Mouse (Mus musculus): ENCODE data around the gene Dnajb14. TPM values are rescaled to one million over a fixed set of nuclear protein-coding genes. Genes with fewer than 3 reads are reported as not detected.
"Not testable (repeated sequence)": the region's sequence is repeated elsewhere in the genome, so short reads cannot be mapped to it uniquely, and the experiment has no call there.

The Dnajb14 gene
- polyA plus RNA-seq, 1 experiment from 2014 or later, result 9.2 TPM

DNA sequence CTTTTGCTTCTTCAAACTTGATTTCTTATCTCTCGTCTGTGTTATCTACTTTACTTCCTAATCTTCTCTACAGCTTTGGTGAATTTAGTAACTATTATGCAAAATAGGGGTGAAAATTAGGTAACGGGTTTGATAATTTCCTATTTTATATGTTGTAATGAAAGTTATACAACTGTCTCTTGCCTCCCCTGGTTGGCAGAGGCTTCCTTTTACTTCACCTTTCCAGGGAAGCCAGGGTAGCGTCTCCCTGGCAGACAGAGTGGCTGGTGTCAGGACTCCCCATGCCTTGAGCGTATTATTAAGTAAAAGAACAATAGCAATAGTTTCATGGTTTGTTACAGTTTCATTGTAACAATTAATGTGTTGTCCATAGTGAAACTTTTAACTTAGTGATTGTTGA lies 26.3 kb downstream of the Dnajb14 start:
- no peak overlapping the region for H3K4me2 ChIP-seq (replicated peaks; ENCODE audit: low read depth, low read length)
- no peaks in the 10 kb centered on the region for H3K9me3 ChIP-seq (ENCODE audit: control insufficient read depth, low read length)
- WGBS, result 88% methylated on average over 4 of the region's 4 CpGs
- H3K27me3 ChIP-seq (ENCODE audit: control insufficient read depth, insufficient read depth, low read length), result no peaks in the 10 kb centered on the region
- no peak overlapping the region for H3K27ac ChIP-seq (ENCODE audit: low read depth, low read length)
- no peak for DNase-seq (ENCODE audit: low spot score)
- no peaks in the 10 kb centered on the region for H3K36me3 ChIP-seq (ENCODE audit: control insufficient read depth, insufficient read depth, low read length)
- H3K9ac ChIP-seq (ENCODE audit: low read depth, low read length), result no peak overlapping the region
- no peak for ATAC-seq (ENCODE audit: low FRiP score)
- no peak overlapping the region for H3K4me3 ChIP-seq (ENCODE audit: low read depth, low read length)
- H3K4me1 ChIP-seq (replicated peaks; ENCODE audit: control insufficient read depth, insufficient read depth, low read length), result no peaks in the 10 kb centered on the region

DNA sequence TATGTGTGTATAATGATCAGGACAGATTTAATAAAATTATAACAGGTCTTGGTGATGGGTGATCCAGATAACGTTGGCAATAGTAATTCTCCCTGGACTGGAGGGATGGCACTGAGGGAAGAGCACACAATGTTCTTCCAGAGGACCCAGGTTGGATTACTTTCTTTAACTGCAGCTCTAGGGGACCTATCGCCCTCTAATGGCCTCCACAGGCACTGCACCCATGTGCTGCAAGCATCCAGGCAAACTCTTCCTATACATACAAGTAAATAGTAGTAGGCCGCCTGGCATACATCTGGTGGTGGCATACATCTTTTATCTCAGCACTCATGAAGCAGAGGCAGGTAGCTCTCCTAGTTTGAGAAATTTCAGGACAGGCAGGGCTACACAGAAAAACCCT lies 27.7 kb downstream of the Dnajb14 start:
- Histone ChIP-seq H3K9ac (ENCODE audit: low read depth, low read length) (no peak overlapping the region), H3K4me3 (ENCODE audit: low read depth, low read length) (no peak overlapping the region), H3K27me3 (ENCODE audit: control insufficient read depth, insufficient read depth, low read length) (no peaks in the 10 kb centered on the region), H3K4me1 (replicated peaks; ENCODE audit: control insufficient read depth, insufficient read depth, low read length) (no peaks in the 10 kb centered on the region), H3K36me3 (ENCODE audit: control insufficient read depth, insufficient read depth, low read length) (no peaks in the 10 kb centered on the region), H3K4me2 (replicated peaks; ENCODE audit: low read depth, low read length) (no peak overlapping the region), H3K9me3 (ENCODE audit: control insufficient read depth, low read length) (no peaks in the 10 kb centered on the region), H3K27ac (ENCODE audit: low read depth, low read length) (no peak overlapping the region)
- ATAC-seq (ENCODE audit: low FRiP score) (no peak), DNase-seq (ENCODE audit: low spot score) (peak; percentile 15)
- WGBS, result 87% methylated on average over 3 of the region's 3 CpGs

- DNase-seq (ENCODE audit: low spot score) (no peak), ATAC-seq (ENCODE audit: low FRiP score) (no peak)
- H3K4me3 ChIP-seq (ENCODE audit: low read depth, low read length), result no peak overlapping the region
- H3K27ac ChIP-seq (ENCODE audit: low read depth, low read length), result no peak overlapping the region
- 88% methylated on average over 4 of the region's 4 CpGs for WGBS
- no peak overlapping the region for H3K9ac ChIP-seq (ENCODE audit: low read depth, low read length)
- H3K4me1 ChIP-seq (replicated peaks; ENCODE audit: control insufficient read depth, insufficient read depth, low read length), result no peaks in the 10 kb centered on the region
- no peaks in the 10 kb centered on the region for H3K27me3 ChIP-seq (ENCODE audit: control insufficient read depth, insufficient read depth, low read length)
- H3K9me3 ChIP-seq (ENCODE audit: control insufficient read depth, low read length), result no peaks in the 10 kb centered on the region
- H3K4me2 ChIP-seq (replicated peaks; ENCODE audit: low read depth, low read length), result no peak overlapping the region
- H3K36me3 ChIP-seq (ENCODE audit: control insufficient read depth, insufficient read depth, low read length), result no peaks in the 10 kb centered on the region
Observed at GRCm38 (mm10) chr3:137896386-137896785, 28.9 kb downstream of the Dnajb14 start.

- Histone ChIP-seq H3K4me1 (replicated peaks; ENCODE audit: control insufficient read depth, insufficient read depth, low read length) (no peaks in the 10 kb centered on the region), H3K9ac (ENCODE audit: low read depth, low read length) (no peak overlapping the region), H3K9me3 (ENCODE audit: control insufficient read depth, low read length) (no peaks in the 10 kb centered on the region), H3K4me2 (replicated peaks; ENCODE audit: low read depth, low read length) (no peak overlapping the region), H3K36me3 (ENCODE audit: control insufficient read depth, insufficient read depth, low read length) (no peaks in the 10 kb centered on the region), H3K27me3 (ENCODE audit: control insufficient read depth, insufficient read depth, low read length) (no peaks in the 10 kb centered on the region), H3K4me3 (ENCODE audit: low read depth, low read length) (no peak overlapping the region), H3K27ac (ENCODE audit: low read depth, low read length) (no peak overlapping the region)
- ATAC-seq (ENCODE audit: low FRiP score) (no peak), DNase-seq (ENCODE audit: low spot score) (no peak)
- 93% methylated on average over 3 of the region's 3 CpGs for WGBS
Observed at GRCm38 (mm10) chr3:137896867-137897266, 29.4 kb downstream of the Dnajb14 start.

DNA sequence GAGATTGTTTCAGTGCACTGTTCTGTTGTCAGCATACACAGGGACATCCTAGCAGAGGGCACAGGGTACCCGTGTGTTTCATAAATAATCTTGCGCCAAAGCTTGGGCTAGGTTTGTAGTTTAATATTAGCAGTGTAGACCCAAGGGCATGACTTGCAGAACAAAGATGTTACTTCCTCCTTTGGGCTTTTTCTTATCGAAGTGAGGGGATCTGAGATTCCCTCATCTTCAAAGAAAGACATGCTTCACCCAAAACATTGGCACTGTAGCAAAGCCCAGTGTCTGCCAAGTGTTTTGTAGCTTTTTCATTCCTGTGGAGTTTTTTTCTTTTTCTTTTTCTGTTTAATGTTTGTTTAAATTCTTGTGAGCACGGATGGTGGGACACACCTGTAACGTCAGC lies 30.2 kb downstream of the Dnajb14 start:
- Histone ChIP-seq H3K36me3 (ENCODE audit: control insufficient read depth, insufficient read depth, low read length) (no peaks in the 10 kb centered on the region), H3K9ac (ENCODE audit: low read depth, low read length) (no peak overlapping the region), H3K4me3 (ENCODE audit: low read depth, low read length) (no peak overlapping the region), H3K9me3 (ENCODE audit: control insufficient read depth, low read length) (no peaks in the 10 kb centered on the region), H3K27me3 (ENCODE audit: control insufficient read depth, insufficient read depth, low read length) (no peaks in the 10 kb centered on the region), H3K4me2 (replicated peaks; ENCODE audit: low read depth, low read length) (no peak overlapping the region), H3K27ac (ENCODE audit: low read depth, low read length) (no peak overlapping the region), H3K4me1 (replicated peaks; ENCODE audit: control insufficient read depth, insufficient read depth, low read length) (no peaks in the 10 kb centered on the region)
- 89% methylated on average over 5 of the region's 5 CpGs for whole genome bisulfite sequencing
- DNase-seq (ENCODE audit: low spot score) (no peak), ATAC-seq (ENCODE audit: low FRiP score) (no peak)

DNA sequence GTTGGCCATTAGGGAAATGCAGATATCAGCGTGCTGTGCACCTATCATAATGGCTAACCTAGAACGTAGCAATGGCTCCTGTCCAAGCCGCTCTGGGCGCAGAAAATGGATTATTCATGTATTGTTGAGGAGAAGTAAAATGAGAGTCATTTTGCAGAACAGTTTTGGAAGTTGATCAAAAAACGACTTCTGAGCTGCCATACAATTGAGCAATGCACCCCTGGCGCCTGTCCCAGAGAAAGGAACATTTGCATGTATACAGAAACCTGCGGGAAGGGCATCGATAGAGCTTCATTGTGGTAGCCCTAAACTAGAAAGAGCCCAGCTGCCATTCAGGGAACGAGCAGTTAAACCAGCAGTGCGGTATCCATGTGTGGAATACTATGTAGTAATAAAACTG lies 32.7 kb downstream of the Dnajb14 start:
- Histone ChIP-seq H3K27ac (ENCODE audit: low read depth, low read length) (no peak overlapping the region), H3K4me1 (replicated peaks; ENCODE audit: control insufficient read depth, insufficient read depth, low read length) (no peaks in the 10 kb centered on the region), H3K4me3 (ENCODE audit: low read depth, low read length) (no peak overlapping the region), H3K4me2 (replicated peaks; ENCODE audit: low read depth, low read length) (no peak overlapping the region), H3K9ac (ENCODE audit: low read depth, low read length) (no peak overlapping the region), H3K36me3 (ENCODE audit: control insufficient read depth, insufficient read depth, low read length) (no peaks in the 10 kb centered on the region), H3K27me3 (ENCODE audit: control insufficient read depth, insufficient read depth, low read length) (no peaks in the 10 kb centered on the region), H3K9me3 (ENCODE audit: control insufficient read depth, low read length) (no peaks in the 10 kb centered on the region)
- DNase-seq (ENCODE audit: low spot score), result no peak
- 88% methylated on average over 10 of the region's 10 CpGs for WGBS
- no peak for ATAC-seq (ENCODE audit: low FRiP score)

DNA sequence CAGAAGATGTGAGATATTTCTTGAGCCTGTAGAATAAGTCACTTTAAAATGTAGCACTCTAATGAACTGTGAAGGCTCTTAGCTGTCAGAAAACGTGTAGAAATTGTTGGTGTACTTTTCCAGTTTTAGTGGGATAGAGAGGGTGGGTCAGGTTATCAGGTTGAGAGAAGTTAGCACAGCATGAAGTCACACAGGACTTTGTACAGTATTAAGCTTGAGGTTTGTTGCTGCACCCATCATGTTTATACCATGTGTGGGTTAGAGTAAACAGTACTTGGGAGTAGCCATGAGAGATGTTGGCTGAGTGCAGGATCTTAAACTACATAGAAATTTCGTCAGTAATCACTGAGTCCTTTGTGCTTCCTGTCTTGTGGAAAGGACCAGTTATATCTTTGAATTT lies 45.6 kb downstream of the Dnajb14 start:
- Histone ChIP-seq H3K27me3 (ENCODE audit: control insufficient read depth, insufficient read depth, low read length) (no peaks in the 10 kb centered on the region), H3K36me3 (ENCODE audit: control insufficient read depth, insufficient read depth, low read length) (no peaks in the 10 kb centered on the region), H3K9ac (ENCODE audit: low read depth, low read length) (no peak overlapping the region), H3K4me1 (replicated peaks; ENCODE audit: control insufficient read depth, insufficient read depth, low read length) (no peaks in the 10 kb centered on the region), H3K27ac (ENCODE audit: low read depth, low read length) (no peak overlapping the region), H3K9me3 (ENCODE audit: control insufficient read depth, low read length) (no peaks in the 10 kb centered on the region), H3K4me3 (ENCODE audit: low read depth, low read length) (no peak overlapping the region), H3K4me2 (replicated peaks; ENCODE audit: low read depth, low read length) (no peak overlapping the region)
- WGBS, result 77% methylated on average over 2 of the region's 2 CpGs
- ATAC-seq (ENCODE audit: low FRiP score) (no peak), DNase-seq (ENCODE audit: low spot score) (no peak)

DNA sequence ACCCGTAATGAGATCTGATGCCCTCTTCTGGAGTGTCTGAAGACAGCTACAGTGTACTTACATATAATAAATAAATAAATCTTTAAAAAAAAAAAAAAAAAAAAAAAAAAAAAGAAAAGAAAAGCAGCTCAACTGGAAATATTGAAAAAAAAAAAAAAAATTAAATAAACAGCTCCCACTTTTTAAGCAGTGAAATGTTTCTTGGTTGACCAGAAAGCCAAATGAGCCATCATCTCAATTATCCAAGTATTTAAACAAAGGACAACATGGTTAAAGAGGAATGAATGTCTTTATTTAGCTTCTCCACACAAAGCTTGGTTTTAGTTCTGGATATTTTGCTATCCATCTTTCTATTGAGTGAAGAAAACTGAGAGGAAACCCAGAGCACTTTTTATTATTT lies 47.1 kb downstream of the Dnajb14 start:
- H3K36me3 ChIP-seq (ENCODE audit: control insufficient read depth, insufficient read depth, low read length); H3K4me2 ChIP-seq (replicated peaks; ENCODE audit: low read depth, low read length); H3K27ac ChIP-seq (ENCODE audit: low read depth, low read length); H3K4me3 ChIP-seq (ENCODE audit: low read depth, low read length); H3K4me1 ChIP-seq (replicated peaks; ENCODE audit: control insufficient read depth, insufficient read depth, low read length); ATAC-seq (ENCODE audit: low FRiP score); H3K9me3 ChIP-seq (ENCODE audit: control insufficient read depth, low read length); H3K27me3 ChIP-seq (ENCODE audit: control insufficient read depth, insufficient read depth, low read length); DNase-seq (ENCODE audit: low spot score); H3K9ac ChIP-seq (ENCODE audit: low read depth, low read length): not testable (repeated sequence)
- no CpG with 5 or more reads among the region's 1 CpGs for WGBS

- no peaks in the 10 kb centered on the region for H3K36me3 ChIP-seq (ENCODE audit: control insufficient read depth, insufficient read depth, low read length)
- ATAC-seq (ENCODE audit: low FRiP score) (peak; percentile 63), DNase-seq (ENCODE audit: low spot score) (no peak)
- peak overlapping the region; percentile 67 for H3K27ac ChIP-seq (ENCODE audit: low read depth, low read length)
- H3K27me3 ChIP-seq (ENCODE audit: control insufficient read depth, insufficient read depth, low read length), result no peaks in the 10 kb centered on the region
- H3K9ac ChIP-seq (ENCODE audit: low read depth, low read length), result peak overlapping the region; percentile 40
- WGBS, result 22% methylated on average over 12 of the region's 12 CpGs
- H3K4me1 ChIP-seq (replicated peaks; ENCODE audit: control insufficient read depth, insufficient read depth, low read length), result no peaks in the 10 kb centered on the region; the same call in 1 of the 2 replicates
- peak overlapping the region; percentile 88 for H3K4me3 ChIP-seq (ENCODE audit: low read depth, low read length)
- peak overlapping the region; percentile 46 for H3K4me2 ChIP-seq (replicated peaks; ENCODE audit: low read depth, low read length)
- no peaks in the 10 kb centered on the region for H3K9me3 ChIP-seq (ENCODE audit: control insufficient read depth, low read length)
Observed at GRCm38 (mm10) chr3:137917694-137918171, 50.3 kb downstream of the Dnajb14 start.

Data from hindbrain, embryonic 11.5 days (tissue).